ENCODE assay signal across 9 mouse cellular contexts in genomic region chr1:126431594-126431993, GRCm38 (mm10).
DNase-seq lines count a peak whose midpoint lies in the region; ATAC-seq lines count a peak whose summit lies in the region.
"Had no signal": no experiment of that assay in that cellular context is flagged by ENCODE, and none has a peak within 500 bp of the region (broad histone marks: within the 10 kb centered on the region; RNA-seq: fewer than 3 reads in every experiment).

No protein-coding gene starts in this region.

- 34% methylated on average over 5 of the region's 5 CpGs for WGBS in forebrain, embryonic 11.5 days
- WGBS in midbrain, embryonic 15.5 days, result 25% methylated on average over 5 of the region's 5 CpGs

- H3K9me3 ChIP-seq in forebrain, embryonic 11.5 days (ENCODE audit: control insufficient read depth, low read length), result no peaks in the 10 kb centered on the region
- no peaks in the 10 kb centered on the region for H3K9me3 ChIP-seq in midbrain, embryonic 15.5 days

- DNase-seq in heart, adult 18-20 months, result peak; percentile 46 to 80
- DNase-seq in heart, postnatal 25 days (ENCODE audit: low spot score), result no peak
- peak; percentile 19 for DNase-seq in c-Kit-positive CD71-positive TER-119-negative erythroid progenitor cells, embryonic 14.5 days (ENCODE audit: low read depth)
- no peak for DNase-seq in forebrain, embryonic 11.5 days (ENCODE audit: low spot score)
- DNase-seq in induced T-regulatory cell, adult 2 months (ENCODE audit: low read depth), result peak; percentile 1
- DNase-seq in left cerebral cortex, adult 18-20 months (ENCODE audit: low spot score in 2 of 2), result peak; percentile 66 to 73
- no peak for DNase-seq in spleen, postnatal 10 days (ENCODE audit: low spot score in 2 of 2)

- peak; percentile 49 for ATAC-seq in forebrain, embryonic 11.5 days (replicated peaks; ENCODE audit: low FRiP score)
- peak; percentile 84 for ATAC-seq in midbrain, embryonic 15.5 days (replicated peaks)

- intact Hi-C loops in heart, postnatal 25 days (cut with DNase I), result loop anchor here (5.0 kb wide), 3 partner anchors 501 to 824 kb away; no protein-coding TSS in a partner anchor

- no peaks in the 10 kb centered on the region for H3K36me3 ChIP-seq in forebrain, embryonic 11.5 days (ENCODE audit: control insufficient read depth, insufficient read depth, low read length)
- H3K36me3 ChIP-seq in midbrain, embryonic 15.5 days (replicated peaks), result no peaks in the 10 kb centered on the region

- no peaks in the 10 kb centered on the region for H3K27me3 ChIP-seq in forebrain, embryonic 11.5 days (ENCODE audit: control insufficient read depth, insufficient read depth, low read length)
- H3K27me3 ChIP-seq in midbrain, embryonic 15.5 days (replicated peaks), result no peaks in the 10 kb centered on the region
- H3K27me3 ChIP-seq: megakaryocyte, embryonic 14.5 days had no signal

- H3K4me2 ChIP-seq in forebrain, embryonic 11.5 days (ENCODE audit: low read depth, low read length, severe bottlenecking), result no peak overlapping the region
- H3K4me2 ChIP-seq in midbrain, embryonic 15.5 days, result no peak overlapping the region

- H3K9ac ChIP-seq in forebrain, embryonic 11.5 days (ENCODE audit: low read length), result no peak overlapping the region
- no peak overlapping the region for H3K9ac ChIP-seq in midbrain, embryonic 15.5 days

- no peak overlapping the region for H3K4me3 ChIP-seq in forebrain, embryonic 11.5 days (ENCODE audit: low read depth, low read length)
- no peak overlapping the region for H3K4me3 ChIP-seq in midbrain, embryonic 15.5 days
- H3K4me3 ChIP-seq: megakaryocyte, embryonic 14.5 days had no signal

- no peak overlapping the region for H3K27ac ChIP-seq in forebrain, embryonic 11.5 days (ENCODE audit: low read depth, low read length)
- peak overlapping the region; percentile 18; the same call in 1 of the 2 replicates for H3K27ac ChIP-seq in midbrain, embryonic 15.5 days

- no peaks in the 10 kb centered on the region for H3K4me1 ChIP-seq in forebrain, embryonic 11.5 days (replicated peaks; ENCODE audit: control insufficient read depth, insufficient read depth, low read length)
- H3K4me1 ChIP-seq in midbrain, embryonic 15.5 days, result peaks cover 3% of the 10 kb centered on the region; the same call in 1 of the 2 replicates

Comparison
In these comparisons a context has a peak if more than half of its experiments do, and no peak if none do; other contexts are left out.
1. DNase-seq: peak in heart, adult 18-20 months (2 of 2), c-Kit-positive CD71-positive TER-119-negative erythroid progenitor cells, embryonic 14.5 days (single experiment), induced T-regulatory cell, adult 2 months (single experiment) and left cerebral cortex, adult 18-20 months (2 of 2); none in heart, postnatal 25 days (single experiment), forebrain, embryonic 11.5 days (single experiment) and spleen, postnatal 10 days (0 of 2).